Mouse (Mus musculus) neural tube, embryonic 11.5 days (tissue): ENCODE measurements around the gene Tnik. TPM values are rescaled to one million over a fixed set of nuclear protein-coding genes. Genes with fewer than 3 reads are reported as not detected.

Source experiments
- ATAC-seq: fragments of 200-750 bp; cut with Nextera tagmentation; 2 replicates; pipeline ENCODE4 v1.8.0; 2017; ENCODE audit warnings: moderate number of reproducible peaks, mild to moderate bottlenecking, moderate TSS enrichment, moderate library complexity; ENCODE audit not compliant: insufficient read depth, low FRiP score, low TSS enrichment
- DNase-seq: peaks from one replicate; pipeline ENCODE4 v3.0.0-alpha.2; 2015; ENCODE audit warnings: low spot score
- H3K27ac ChIP-seq: fragments of 300-500 bp; sonication (generic); 2 replicates; pipeline ENCODE4 v1.5.1; 2014; ENCODE audit warnings: low read depth, mild to moderate bottlenecking, low read length
- H3K27me3 ChIP-seq: fragments of 300-500 bp; sonication (generic); 2 replicates; pipeline ENCODE4 v1.6.1; 2014; ENCODE audit warnings: mild to moderate bottlenecking, low read length, mixed read lengths; ENCODE audit not compliant: control insufficient read depth, insufficient read depth
- H3K36me3 ChIP-seq: fragments of 300-500 bp; sonication (generic); 2 replicates; pipeline ENCODE4 v1.6.1; 2014; ENCODE audit warnings: mild to moderate bottlenecking, low read length, moderate library complexity, mixed read lengths; ENCODE audit not compliant: control insufficient read depth, insufficient read depth
- H3K4me1 ChIP-seq: fragments of 300-500 bp; sonication (generic); 2 replicates; pipeline ENCODE4 v1.6.1; 2014; ENCODE audit warnings: low read length, mixed read lengths; ENCODE audit not compliant: control insufficient read depth, insufficient read depth
- H3K4me2 ChIP-seq: fragments of 300-500 bp; sonication (generic); 2 replicates; pipeline ENCODE4 v1.6.1; 2014; ENCODE audit warnings: low read depth, mild to moderate bottlenecking, moderate library complexity
- H3K4me3 ChIP-seq: fragments of 300-500 bp; sonication (generic); 2 replicates; pipeline ENCODE4 v1.5.1; 2014; ENCODE audit warnings: low read depth, low read length
- H3K9ac ChIP-seq: fragments of 300-500 bp; sonication (generic); 2 replicates; pipeline ENCODE4 v1.6.1; 2014; ENCODE audit warnings: mild to moderate bottlenecking, low read length
- H3K9me3 ChIP-seq: fragments of 300-500 bp; sonication (generic); 2 replicates; pipeline ENCODE4 v1.6.1; 2016; ENCODE audit warnings: low read length; ENCODE audit not compliant: control insufficient read depth
- WGBS: fragments of 180-500 bp; shearing (Covaris S2); extraction: QIAGEN DNeasy Blood & Tissue Kit; methylation state at CpG from one replicate; pipeline ENCODE4 v1.1.7; 2014; 5-methylcytosine and 5-hydroxymethylcytosine counted together
- polyA plus RNA-seq: library from polyadenylated mRNA; unstranded; fragments of >200 nt; fragmentation: Nextera tagmentation; extraction: Ambion mirVana; gene quantifications from 2 replicates; pipeline ENCODE4 v1.2.1, GENCODE M21; 2014

The Tnik gene
- polyA plus RNA-seq, 1 experiment from 2014 or later: 26.0 TPM

DNA sequence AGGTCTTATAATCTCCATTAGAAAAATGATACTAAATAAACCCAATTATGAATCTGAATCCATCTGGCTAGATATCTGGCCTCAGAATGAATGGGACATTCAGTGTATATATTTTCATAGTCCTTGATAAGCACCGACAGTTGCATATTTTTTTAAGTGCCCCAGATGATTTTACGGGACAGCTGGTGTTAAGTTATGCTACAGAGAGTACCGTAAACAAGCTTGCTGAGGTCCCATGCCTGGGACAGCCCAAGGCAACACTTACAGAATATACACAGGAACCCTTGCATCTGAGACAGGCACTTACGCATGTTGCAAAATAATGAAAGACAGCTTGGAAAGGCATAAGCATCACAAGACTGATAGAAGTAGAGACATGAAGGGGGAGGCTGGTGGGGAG is 34.1 kb upstream of the Tnik start:
- H3K9ac ChIP-seq: no peak overlapping the region
- H3K9me3 ChIP-seq: no peaks in the 10 kb centered on the region
- H3K4me1 ChIP-seq: peaks cover 8% of the 10 kb centered on the region; the same call in 1 of the 2 replicates
- no peak overlapping the region for H3K27ac ChIP-seq
- DNase-seq: no peak
- no peak overlapping the region for H3K4me3 ChIP-seq
- H3K36me3 ChIP-seq: no peaks in the 10 kb centered on the region
- H3K27me3 ChIP-seq: no peaks in the 10 kb centered on the region
- no peak overlapping the region for H3K4me2 ChIP-seq
- ATAC-seq: no peak
- WGBS: 78% methylated on average over 4 of the region's 4 CpGs

DNA sequence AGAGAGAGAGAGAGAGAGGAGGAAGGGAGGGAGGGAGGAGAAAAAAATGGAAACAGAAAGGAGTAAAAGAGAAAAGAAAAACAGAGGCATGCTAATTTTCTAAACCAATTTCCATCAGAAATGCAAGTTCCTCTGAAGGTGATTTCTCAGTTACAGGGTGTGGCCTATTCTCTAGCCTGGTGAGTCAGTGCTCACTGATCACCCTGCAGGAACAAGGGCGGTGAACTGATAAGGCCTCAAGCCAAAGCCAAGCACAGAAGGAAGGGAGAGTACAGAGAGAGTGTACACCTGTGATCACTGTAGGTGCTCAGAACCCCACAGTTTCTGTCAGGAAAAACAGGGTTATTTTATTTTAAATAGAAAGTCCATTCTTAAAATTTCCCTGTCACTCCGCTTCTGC is 33.5 kb upstream of the Tnik start:
- H3K27me3 ChIP-seq: no peaks in the 10 kb centered on the region
- no peak for ATAC-seq
- no peaks in the 10 kb centered on the region for H3K9me3 ChIP-seq
- no peak overlapping the region for H3K27ac ChIP-seq
- H3K36me3 ChIP-seq: no peaks in the 10 kb centered on the region
- peaks cover 7% of the 10 kb centered on the region; the same call in 1 of the 2 replicates for H3K4me1 ChIP-seq
- H3K4me3 ChIP-seq: no peak overlapping the region
- DNase-seq: no peak
- WGBS: 95% methylated on average over 2 of the region's 2 CpGs
- H3K4me2 ChIP-seq: no peak overlapping the region
- no peak overlapping the region for H3K9ac ChIP-seq

DNA sequence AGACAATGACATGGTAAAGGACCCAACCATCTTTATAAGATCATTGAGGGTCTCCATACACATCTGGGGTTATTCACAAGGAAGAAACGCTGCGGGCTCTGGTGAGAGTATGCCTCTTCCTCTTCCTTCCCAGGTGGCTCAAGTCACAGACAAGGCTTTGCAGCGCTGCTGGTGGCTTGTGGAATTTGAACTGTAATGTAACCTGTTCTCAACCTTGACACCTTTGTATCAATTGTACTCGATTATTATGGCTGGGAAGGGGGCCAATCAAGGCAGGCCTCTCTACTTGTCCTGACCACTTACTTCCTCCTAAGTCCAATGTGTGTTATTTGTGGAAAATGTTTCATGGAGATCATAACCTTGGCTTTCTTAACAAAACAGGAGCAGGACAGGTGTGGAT is 30.1 kb upstream of the Tnik start:
- Histone ChIP-seq H3K9ac (no peak overlapping the region), H3K9me3 (no peaks in the 10 kb centered on the region), H3K4me2 (no peak overlapping the region), H3K27ac (no peak overlapping the region), H3K4me3 (no peak overlapping the region), H3K4me1 (no peaks in the 10 kb centered on the region), H3K36me3 (no peaks in the 10 kb centered on the region), H3K27me3 (no peaks in the 10 kb centered on the region)
- WGBS: 88% methylated on average over 4 of the region's 4 CpGs
- DNase-seq (no peak), ATAC-seq (no peak)

DNA sequence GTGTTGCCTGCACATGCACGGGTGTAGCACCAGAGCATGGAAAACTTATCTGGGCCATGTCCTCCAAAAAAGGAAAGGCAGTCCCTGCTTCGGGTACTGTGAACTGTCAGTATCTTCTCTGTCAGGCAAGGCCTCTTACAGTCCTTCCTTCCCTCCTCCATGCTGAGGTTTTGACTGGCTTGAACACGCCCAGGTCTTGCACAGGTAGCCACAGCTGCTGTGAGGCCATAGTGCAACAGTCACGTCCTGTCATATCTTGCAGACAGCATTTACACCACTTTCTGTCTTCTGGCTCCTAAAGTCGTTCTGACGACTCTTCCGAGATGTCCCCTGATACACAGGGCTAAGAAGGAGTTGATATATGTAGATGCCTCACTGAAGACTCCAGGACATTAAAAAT is 28.8 kb upstream of the Tnik start:
- Histone ChIP-seq H3K4me1 (no peaks in the 10 kb centered on the region), H3K9ac (no peak overlapping the region), H3K4me3 (no peak overlapping the region), H3K36me3 (no peaks in the 10 kb centered on the region), H3K4me2 (no peak overlapping the region), H3K9me3 (no peaks in the 10 kb centered on the region), H3K27ac (no peak overlapping the region), H3K27me3 (no peaks in the 10 kb centered on the region)
- 83% methylated on average over 7 of the region's 7 CpGs for WGBS
- DNase-seq (no peak), ATAC-seq (no peak)

DNA sequence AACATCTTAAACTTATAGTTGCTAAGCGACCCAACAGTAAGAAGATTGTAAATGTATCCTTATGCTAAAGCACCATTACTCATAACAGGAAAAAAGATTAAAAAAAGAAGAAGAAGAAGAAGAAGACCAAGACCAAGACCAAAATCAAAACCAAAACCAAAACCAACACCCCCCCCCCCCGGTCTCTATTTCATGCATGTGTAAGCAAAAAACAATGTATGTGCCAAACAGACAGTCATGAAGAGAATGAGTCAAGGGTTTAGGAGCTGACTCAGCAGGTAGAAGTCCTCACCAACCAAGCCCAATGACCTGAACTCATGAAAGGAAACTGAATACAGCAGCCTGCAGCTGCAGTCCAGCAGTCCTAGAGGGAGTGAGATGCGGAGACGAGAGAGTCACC is 26.3 kb upstream of the Tnik start:
- Histone ChIP-seq H3K4me2 (no peak overlapping the region), H3K27me3 (no peaks in the 10 kb centered on the region), H3K9me3 (no peaks in the 10 kb centered on the region), H3K4me3 (no peak overlapping the region), H3K4me1 (no peaks in the 10 kb centered on the region), H3K9ac (no peak overlapping the region), H3K36me3 (no peaks in the 10 kb centered on the region), H3K27ac (no peak overlapping the region)
- DNase-seq: no peak
- 93% methylated on average over 4 of the region's 4 CpGs for WGBS
- ATAC-seq: no peak

DNA sequence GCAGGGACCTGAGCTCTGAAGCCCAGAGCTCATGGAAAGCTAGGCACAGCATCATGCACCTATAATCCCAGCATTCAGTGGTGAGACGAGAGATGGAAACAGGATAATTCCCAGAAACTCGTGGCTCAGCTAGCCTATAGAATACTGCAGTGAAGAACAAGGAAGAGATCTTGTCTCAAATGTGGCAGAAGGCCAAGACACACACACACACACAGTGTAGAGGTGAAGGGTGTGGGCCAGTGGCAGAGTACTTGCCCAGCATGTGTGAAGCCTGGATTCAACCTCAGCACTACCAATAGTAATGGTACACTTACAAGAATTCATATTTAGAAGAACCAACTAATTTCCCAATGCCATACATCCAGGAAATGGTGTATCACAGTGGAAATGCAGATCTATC is 24.9 kb upstream of the Tnik start:
- WGBS: 80% methylated on average over 2 of the region's 2 CpGs
- DNase-seq (no peak), ATAC-seq (no peak)
- Histone ChIP-seq H3K9me3 (no peaks in the 10 kb centered on the region), H3K27ac (no peak overlapping the region), H3K4me3 (no peak overlapping the region), H3K4me2 (no peak overlapping the region), H3K36me3 (no peaks in the 10 kb centered on the region), H3K4me1 (no peaks in the 10 kb centered on the region), H3K9ac (no peak overlapping the region), H3K27me3 (no peaks in the 10 kb centered on the region)

DNA sequence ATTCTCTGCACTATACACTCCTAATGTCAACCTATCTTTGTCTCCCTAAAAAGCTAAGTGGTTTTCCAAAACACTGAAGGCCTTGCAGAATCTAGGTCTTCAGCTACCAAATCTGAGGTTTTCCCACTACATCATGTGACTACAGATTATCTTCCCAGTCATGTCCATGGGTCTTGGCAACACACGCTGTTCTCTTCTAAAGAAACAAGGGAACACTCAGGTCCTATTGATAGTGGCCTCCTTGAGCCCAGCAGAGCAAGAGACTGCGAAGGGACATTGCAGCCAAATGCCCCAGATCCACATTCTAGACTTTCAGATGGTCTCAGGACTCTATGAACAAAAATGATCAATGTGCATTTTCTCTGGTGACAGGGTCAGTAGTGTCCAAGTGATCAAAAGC is 20.5 kb upstream of the Tnik start:
- no peak for ATAC-seq
- H3K9me3 ChIP-seq: no peaks in the 10 kb centered on the region
- no peak for DNase-seq

DNA sequence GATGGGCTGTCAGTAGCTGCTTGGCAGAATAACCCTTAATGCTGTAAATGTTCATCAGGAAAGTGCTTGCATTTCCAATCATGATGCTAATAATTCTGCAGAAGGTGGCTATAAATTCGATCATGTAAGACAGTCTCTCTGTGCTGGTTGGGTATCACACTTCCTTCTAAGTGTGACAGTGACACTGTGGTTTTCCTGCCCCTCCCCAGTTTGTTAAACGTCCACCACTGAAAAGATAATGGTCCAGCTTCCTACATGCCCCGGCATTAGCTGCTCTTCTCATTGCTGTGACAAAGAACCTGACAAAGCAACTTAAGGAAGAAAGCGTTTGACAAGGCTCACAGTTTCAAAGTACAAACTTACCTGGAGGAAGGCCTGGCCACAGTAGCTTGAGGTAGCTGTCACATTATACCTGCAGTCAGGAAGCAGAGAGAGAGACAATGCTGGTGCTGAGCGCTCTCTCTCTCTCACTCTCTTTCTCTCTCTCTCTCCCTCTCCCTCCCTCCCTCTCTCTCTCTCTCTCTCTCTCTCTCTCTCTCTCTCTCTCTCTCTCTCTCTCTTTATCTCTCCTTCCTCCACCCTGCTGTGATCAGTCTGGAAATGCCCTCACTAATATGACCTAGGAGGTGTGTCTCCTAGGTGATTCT is 18.6 kb upstream of the Tnik start:
- ATAC-seq (no peak), DNase-seq (no peak)
- no peaks in the 10 kb centered on the region for H3K9me3 ChIP-seq
- WGBS: 85% methylated on average over 5 of the region's 5 CpGs
- H3K36me3 ChIP-seq: no peaks in the 10 kb centered on the region
- no peaks in the 10 kb centered on the region for H3K27me3 ChIP-seq
- H3K4me2 ChIP-seq: no peak overlapping the region
- H3K27ac ChIP-seq: no peak overlapping the region
- no peaks in the 10 kb centered on the region for H3K4me1 ChIP-seq
- H3K4me3 ChIP-seq: no peak overlapping the region
- no peak overlapping the region for H3K9ac ChIP-seq

More for the DNA sequence above, 20.5 kb upstream of the Tnik start:
- Histone ChIP-seq H3K36me3 (no peaks in the 10 kb centered on the region), H3K27ac (no peak overlapping the region), H3K27me3 (no peaks in the 10 kb centered on the region), H3K9ac (no peak overlapping the region), H3K4me3 (no peak overlapping the region), H3K4me1 (no peaks in the 10 kb centered on the region), H3K4me2 (no peak overlapping the region)
- 91% methylated on average over 2 of the region's 2 CpGs for WGBS

DNA sequence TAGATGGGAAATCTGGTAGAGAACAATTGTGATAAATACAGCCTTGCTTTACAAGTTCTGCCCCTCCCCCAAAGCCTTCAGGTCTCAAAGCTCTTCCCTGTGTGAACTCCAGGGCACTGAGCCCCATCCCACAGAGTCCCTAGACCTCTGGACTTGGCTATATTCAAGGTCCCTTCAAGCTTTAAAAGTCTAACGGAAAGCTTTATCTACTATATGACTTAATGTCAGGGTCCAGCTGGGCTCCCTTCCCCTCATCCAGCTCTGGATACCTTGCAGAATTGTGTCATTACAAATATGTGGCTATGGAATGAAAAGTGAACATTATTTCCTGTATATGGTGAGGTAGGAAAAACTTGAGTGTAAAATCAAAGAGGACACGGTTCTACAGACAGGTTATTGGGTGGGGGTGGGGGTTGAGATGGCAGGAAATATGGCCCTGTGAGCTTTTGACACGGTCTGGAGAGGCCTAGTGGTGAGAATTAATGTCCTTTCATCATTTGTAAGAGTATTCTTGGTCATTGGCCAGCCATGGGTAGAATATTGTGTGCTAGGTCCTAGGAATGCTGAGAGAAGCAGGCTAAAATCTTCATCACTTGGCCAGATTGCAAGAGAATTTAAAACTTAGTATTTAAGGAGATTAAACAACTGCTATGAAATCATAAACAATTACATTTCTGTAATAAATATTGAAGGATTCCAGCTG is 14.6 kb upstream of the Tnik start:
- WGBS: 71% methylated on average over 3 of the region's 3 CpGs
- H3K4me2 ChIP-seq: no peak overlapping the region
- H3K9me3 ChIP-seq: no peaks in the 10 kb centered on the region
- DNase-seq (no peak), ATAC-seq (no peak)
- H3K27me3 ChIP-seq: no peaks in the 10 kb centered on the region
- no peak overlapping the region for H3K4me3 ChIP-seq
- H3K36me3 ChIP-seq: no peaks in the 10 kb centered on the region
- H3K9ac ChIP-seq: no peak overlapping the region
- no peak overlapping the region for H3K27ac ChIP-seq
- no peaks in the 10 kb centered on the region for H3K4me1 ChIP-seq
